Mouse (Mus musculus): Measurements from ENCODE around the gene Pola2.

Gene Pola2

DNA sequence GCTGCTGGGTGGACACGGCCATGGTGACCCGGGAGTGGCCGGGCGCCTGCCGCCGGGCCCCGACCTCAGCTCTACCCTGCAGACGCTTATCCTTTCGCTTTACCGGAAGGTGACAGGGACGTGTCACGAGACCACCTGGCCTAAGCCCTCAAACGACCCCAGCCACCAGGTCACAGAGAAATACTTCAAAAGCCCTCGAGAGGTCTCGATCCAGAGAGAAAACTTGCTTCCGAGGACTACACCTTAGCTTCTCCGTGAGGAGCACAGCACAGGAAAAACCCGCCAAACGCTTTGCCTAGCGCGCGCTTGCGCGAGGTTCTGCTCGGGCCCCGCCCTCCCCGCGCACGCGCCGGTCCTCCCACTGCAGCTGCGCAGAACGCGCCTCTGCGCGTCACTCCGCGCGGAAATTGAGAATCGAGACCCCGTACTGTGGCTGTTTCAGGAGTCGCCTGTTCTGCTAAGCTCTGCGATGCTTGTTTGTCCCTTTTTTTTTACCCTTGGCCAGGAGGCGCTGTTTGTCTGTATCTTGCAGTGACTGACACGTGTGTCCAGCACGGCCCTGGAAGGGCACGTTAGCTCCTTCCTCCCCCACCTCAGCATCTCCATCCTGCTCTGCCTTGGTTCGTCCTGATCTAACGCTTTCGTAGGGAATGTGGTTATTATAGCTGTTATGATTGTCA lies at the start of gene Pola2:
Gene Pola2, minus strand, starts transcription at position 320 of the 680 bp plus-strand sequence.
- DNase-seq (ENCODE audit: extremely low spot score, low spot score), result peak; percentile 89

DNA sequence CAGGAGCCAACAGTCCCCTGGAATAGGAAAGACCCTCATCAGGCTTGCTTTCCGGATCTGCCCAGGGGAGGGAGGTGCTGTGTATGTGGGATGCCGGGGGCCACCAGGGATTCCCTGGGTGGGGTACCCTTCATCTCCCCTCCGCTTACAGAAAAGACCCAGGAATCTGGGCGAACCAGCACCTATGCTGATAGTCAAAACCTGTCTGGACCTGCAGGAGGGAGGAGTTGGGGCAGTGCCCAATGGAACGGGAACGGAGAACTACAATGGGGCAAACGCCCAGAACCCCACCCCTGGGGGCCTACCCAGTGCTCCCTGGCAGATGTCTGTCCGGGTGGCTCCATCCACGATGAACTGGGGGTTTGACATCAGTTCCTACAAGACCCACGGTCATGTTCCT lies 49.7 kb upstream of the Pola2 start:
- DNase-seq (ENCODE audit: extremely low spot score, low spot score), result no peak

DNA sequence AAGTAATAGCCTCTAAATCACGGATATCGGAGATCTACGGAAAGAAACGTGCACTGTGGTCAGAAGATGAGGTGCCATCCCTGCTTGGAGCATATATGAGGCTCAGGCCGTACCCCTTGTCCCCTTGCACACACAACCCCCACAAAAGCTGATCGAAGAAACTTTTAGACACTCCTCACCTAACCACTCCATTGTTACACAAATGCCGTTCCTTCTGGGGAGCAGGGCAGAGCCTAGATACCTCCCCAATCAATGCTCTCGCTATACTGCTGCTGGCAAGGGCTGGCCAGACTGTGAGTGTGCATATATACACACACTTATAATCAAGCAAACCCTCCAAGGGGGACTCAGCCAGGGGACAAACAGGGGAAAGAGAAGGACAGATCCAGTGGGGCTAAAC lies 45.1 kb upstream of the Pola2 start:
- DNase-seq (ENCODE audit: extremely low spot score, low spot score), result no peak

DNA sequence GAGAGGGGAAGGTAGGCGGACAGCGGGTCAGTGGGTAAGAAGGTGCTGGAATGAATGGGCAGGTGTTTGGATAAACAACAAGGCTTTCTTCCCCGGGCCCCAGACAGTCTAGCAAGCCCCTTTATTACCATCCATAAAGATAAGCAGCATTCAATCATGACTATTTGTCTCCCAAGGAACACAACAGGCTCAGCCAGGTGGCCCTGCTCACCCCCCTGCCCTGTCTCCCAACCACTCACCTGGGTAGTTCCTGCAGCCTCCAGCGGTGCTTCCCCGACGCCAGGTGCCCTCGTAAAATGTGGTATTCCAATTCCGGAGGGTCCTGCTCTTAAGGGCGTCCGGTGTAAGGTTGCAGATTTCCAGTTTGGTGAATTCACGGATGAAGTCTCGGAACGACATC lies 43.0 kb upstream of the Pola2 start:
- no peak for DNase-seq (ENCODE audit: extremely low spot score, low spot score)

DNA sequence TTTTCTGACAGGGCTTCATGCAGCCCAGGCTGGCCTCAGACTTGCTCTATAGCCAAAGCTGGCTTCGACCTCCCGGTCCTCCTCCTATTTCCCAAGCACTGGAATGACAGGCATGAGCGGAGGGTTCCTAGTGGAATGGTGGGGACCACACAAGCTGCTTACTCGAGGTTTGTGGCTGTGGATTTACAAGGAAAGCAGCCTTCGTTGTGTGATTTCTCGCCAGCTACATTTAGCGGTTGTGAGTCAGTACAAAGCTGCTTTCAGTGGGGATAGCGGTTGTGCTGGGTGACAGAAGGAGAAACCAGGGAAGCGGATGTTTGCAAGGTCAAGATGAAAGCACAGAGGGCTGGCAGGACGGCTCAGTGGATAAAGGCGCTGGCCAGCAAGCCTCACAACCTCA lies 41.5 kb upstream of the Pola2 start:
- no peak for DNase-seq (ENCODE audit: extremely low spot score, low spot score)

DNA sequence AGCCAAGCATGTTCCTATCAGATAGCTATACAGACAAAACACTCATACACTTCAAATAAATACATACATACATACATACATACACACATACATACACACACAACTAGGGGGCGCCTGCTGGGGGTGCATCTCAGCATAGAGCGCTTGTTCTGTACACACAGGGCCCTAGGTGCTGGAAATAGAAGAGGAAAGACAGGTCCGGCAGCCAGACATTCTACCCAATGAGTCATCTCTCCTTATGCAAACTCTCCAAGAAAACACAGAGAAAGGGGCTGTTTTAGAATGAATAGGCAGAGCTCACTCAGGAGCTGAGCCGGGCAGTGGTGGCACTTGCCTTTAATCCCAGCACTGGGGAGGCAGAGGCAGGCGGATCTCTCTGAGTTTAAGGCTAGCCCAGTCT lies 36.0 kb upstream of the Pola2 start:
- no peak for DNase-seq (ENCODE audit: extremely low spot score, low spot score)

DNA sequence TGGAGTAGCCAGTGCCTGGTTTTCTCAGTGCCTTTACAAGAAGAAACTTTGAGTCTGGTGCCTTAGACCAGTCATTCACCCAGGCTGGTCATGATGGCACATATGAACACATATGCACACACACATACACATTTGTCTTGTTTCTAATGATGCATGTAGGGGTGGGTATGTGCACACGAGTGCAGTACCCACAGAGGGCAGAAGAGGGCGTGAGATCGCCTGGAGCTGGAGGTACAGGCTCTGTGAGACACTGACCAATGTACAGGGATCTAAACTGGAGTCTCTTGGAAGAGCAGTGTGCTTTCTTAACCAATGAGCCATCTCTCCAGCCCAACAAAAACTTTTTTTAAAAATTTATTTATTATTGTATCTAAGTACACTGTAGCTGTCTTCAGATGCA lies 34.2 kb upstream of the Pola2 start:
- DNase-seq (ENCODE audit: extremely low spot score, low spot score), result no peak

DNA sequence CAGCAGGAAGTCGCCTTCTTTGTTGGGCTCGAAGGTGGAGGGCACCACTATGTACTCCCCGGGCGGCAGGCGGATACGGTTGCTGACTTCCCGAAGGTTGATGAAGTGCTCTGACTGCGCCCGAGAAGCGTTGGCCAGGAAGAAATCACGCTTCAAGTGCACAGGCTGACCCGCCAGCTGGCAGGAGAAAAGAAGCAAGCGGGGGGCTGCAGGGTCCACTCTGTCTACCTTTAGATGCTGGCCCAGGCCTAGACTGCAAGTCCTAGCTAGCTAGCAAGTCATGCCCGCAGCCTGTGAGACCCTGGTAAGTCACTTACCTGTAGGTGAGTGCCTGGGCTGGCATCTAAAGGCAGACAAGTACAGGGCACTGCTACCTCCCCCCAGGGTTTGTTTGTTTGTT lies 30.7 kb upstream of the Pola2 start:
- DNase-seq (ENCODE audit: extremely low spot score, low spot score), result no peak

DNA sequence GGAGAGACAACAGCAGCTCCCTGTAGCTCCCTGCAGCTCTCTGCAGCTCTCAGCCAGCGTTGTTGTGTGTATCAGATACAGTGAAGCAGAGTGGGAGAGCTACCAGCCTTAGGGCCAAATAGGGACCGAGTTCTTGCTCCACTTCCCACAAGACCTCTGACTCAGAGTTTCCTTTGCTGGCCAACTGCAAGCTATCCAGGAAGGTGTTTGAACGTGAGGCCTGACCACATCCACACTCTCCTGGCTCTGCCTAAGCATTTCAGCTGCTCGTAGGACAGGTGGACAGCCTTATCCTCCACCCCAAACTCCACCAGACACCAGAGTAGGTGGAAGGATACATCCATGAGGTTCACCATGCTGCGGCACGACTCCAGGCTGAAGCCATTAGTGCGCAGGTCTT lies 28.0 kb upstream of the Pola2 start:
- no peak for DNase-seq (ENCODE audit: extremely low spot score, low spot score)

DNA sequence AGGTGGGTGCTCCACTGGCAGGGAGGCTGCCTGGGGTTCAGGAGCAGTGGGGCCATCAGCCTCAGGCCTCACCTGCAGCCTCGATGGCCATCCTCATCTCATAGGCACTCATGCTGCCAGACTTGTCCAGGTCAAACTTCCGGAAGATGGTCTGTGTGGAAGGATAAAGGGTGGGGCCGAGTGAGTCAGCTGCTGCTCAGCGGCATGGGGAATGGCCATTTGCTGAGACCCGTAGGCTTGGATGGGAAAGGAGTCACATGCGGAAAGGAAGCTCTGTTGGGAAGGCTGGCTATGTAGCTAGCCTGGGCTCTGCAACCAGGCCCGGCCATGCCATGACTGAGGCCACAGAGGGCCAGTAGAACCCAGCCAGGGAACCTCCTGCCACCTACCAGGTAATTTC lies 27.5 kb upstream of the Pola2 start:
- no peak for DNase-seq (ENCODE audit: extremely low spot score, low spot score)

DNA sequence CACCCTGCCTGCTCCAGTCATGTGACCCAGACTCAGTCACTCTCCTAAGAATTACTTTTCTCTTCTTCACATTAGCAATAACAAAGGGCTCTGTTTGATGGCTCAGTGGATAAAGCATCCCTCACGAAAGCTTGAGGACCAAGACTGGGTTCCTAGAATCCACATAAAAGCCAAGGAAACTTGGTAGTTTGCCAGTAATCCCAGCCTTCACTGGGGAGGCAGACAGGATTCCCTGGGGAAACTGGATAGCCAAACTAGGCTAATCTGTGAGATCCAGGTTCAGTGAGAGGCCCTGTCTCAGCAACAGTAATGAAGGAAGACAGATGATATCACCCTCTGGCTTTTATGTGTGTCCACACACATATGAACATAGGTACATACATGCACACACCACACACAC lies 26.9 kb upstream of the Pola2 start:
- no peak for DNase-seq (ENCODE audit: extremely low spot score, low spot score)

DNA sequence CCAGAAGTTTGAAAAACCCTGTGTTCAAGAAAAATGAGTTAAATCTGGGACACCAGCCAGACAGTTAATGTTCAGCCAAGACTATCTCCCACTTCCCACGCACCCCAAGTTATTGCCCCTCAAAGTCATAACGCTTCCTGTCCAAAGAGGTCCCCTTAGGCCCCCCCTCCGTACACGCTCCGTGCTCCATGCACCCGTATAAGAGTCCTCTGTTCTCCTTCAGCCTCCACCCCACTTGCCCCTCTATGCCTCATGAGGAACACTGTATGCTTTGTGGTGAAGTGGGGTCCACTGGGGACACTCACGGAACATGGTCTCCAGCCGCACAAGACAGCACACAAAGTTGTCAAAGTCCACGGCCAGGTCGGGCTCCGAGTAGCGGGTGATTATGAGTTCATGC lies 26.0 kb upstream of the Pola2 start:
- no peak for DNase-seq (ENCODE audit: extremely low spot score, low spot score)

DNA sequence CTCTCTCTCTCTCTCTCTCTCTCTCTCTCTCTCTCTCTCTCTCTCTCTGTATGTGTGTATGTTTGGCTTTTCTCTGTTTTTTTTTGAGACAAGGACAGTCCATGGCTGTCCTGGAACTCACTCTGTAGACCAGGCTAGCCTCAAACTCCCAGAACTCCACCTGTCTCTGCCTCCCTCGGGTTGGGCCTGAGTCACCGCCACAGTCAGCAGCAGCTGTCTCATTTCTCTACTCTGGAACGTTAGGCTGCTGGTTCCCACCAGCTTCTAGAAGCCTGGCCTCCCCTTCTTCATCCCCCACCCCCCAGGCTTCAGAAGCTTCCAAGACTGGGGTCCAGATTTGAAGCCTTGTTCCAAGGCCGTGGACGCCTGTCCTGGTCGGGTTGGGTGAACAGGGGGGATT lies 25.6 kb upstream of the Pola2 start:
- DNase-seq (ENCODE audit: extremely low spot score, low spot score), result no peak

DNA sequence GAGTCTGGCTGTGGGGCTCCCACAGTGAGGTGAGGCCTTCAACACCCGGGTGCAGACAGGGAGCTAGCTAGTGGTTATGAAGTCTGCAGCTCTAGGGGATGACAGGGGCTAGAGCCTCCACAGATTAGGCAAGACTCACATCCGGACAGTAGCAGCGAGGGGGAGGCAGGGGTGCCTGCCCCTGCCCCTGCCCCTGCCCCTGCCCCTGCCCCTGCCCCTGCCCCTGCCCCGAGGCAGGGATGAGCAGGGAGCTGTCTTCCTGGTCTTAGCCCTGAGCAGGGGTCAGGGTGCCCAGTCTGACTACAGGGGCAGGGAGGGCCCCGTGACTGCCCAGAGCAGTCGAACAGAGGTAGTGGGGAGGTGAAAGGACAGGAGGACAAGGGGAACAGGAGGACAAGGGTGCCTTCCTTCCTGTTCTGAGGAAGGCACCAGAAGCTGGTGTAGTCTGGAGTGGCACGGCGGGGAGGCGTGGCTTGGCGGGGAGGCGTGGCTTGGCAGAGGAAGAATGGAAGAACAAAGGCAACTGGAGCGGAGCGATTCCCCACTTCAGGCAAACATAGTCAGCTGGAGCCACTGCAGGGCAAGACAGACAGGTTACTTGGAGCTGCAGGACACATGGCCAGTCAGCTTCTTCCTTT lies 24.9 kb upstream of the Pola2 start:
- peak; percentile 74 for DNase-seq (ENCODE audit: extremely low spot score, low spot score)

DNA sequence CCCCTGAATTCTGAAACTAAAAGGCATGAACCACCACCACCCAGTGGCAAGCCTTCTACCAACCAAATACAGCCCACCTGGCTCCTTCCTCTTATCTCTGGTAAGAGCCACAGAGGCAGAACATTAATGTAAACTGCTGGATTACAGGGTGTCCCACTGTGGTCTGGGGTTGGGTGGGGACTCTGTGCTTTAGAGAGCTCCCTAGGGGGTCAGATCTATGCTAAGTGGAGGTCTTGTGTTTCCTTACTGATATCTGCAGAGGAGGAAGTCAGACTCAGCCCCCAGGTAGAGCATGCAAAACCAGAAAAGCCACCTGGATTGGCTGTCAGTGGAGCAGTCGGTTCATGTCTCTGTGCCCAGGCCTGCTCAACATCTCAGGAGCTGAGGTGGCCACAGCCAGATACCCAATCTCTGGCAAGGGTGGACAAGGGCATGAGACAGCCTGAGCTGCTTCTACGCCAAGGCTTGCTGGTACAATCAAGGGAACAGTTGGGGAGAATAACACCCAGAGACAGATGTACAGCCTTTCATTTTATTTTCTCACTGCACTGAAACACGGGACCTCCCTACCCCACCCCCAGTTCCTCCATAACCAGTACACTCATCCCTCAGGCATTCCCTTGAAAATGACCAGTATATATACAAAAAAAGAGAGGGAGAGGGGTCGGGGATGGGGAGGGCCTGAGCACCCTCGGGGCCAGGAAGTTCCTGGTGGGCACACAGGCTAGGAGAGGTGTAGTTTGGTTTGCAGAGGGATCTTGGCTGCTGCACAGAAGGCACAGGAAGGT lies 24.2 kb upstream of the Pola2 start:
- no peak for DNase-seq (ENCODE audit: extremely low spot score, low spot score)

DNA sequence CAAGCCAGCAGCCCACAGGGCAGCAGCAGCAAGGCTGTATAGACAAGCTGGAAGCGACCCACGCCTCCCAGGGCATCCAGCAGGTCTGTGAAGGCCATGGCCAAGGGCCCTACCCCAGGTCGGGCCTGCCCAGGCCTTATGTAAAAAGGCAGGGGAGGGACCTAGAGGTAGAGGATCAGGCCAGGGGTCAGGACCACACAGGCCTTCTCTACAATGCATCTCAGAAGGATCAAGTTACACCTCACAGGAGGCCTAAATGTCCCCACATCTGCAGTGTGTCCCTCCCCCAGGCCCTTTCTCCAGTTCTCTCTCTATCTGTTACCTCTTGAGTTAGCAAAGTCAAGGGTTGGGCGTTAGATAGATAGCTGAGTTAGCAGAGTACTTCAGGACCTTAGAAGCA lies 22.0 kb upstream of the Pola2 start, which contains the start of gene Slc22a20:
Gene Slc22a20, minus strand, starts transcription at position 101 of the 400 bp plus-strand sequence.
- DNase-seq (ENCODE audit: extremely low spot score, low spot score), result no peak

DNA sequence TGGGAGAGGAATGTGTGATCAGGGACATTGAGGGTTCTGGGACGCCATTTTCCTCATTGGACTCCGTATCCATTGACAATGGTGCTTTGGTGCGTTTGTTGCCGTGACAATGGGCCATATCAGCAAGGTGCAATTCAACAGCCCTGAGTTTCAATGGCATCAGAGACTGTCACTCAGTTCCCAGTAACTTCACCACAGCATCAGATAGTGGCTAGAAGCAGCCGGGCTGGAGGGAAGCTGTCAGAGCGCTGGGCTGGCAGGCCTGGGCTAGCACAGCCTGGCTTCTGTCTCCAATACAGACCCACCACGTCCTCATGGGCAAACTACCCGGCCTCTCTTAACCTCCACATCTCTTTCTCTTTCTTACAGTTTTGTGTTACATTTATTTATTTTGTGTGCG lies 16.5 kb upstream of the Pola2 start:
- no peak for DNase-seq (ENCODE audit: extremely low spot score, low spot score)

DNA sequence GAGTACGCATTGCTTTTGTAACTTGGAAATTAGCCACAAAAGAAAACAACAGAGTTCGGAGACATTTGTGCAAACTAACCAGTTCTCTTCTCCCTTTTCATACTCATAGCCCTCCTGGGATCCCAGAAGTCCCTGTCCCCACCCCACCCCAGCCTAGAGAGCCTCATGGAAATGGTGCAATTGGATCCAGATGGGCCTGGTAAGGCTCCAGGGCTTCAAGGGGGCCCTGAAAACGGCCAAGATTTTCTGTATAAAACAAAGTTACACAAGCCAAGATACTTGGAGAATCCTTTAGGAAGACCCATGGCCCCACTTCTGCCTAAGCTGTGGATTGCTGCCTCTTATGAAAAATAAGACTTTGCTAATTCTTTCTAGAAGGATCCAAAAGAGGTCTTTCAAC lies 13.7 kb upstream of the Pola2 start:
- DNase-seq (ENCODE audit: extremely low spot score, low spot score), result no peak

DNA sequence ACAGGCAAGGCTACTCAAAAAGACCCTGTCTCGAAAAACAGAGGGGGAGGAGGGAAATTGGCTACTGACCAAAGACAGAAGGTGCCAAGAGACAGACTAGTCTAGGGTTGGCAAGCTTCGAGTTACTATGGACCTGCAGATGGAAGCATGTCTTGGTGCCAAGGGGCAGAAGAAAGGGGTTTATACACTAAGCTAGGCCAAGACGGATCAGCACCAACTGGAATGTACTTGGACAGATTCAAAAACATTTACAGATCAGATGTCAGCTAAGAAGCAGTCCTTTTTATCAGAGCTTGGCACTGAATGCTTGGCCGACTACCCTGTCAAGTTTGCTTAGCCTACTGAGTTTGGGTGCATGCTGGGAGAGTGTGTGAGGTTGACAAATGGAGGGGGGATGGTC lies 11.7 kb upstream of the Pola2 start:
- no peak for DNase-seq (ENCODE audit: extremely low spot score, low spot score)

DNA sequence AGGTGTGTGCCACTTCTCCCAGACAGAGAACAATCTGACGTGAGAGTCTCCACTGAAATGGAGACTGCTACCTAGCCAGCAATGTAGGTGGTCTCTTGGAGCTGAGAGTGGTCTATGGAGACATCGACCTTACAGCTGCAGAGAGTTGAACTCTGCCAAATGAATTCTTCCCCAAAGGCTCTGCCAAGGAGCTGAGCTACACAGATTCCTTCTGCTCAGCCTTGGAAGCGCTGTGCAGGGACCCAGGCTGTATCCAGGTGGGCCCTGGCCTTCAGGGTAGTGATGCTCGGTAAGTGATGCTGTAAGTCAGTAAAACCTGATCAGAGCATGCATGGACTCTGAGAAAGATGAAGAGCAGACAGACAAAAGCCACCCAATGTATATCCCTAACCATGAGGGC lies 11.1 kb upstream of the Pola2 start:
- DNase-seq (ENCODE audit: extremely low spot score, low spot score), result no peak

DNA sequence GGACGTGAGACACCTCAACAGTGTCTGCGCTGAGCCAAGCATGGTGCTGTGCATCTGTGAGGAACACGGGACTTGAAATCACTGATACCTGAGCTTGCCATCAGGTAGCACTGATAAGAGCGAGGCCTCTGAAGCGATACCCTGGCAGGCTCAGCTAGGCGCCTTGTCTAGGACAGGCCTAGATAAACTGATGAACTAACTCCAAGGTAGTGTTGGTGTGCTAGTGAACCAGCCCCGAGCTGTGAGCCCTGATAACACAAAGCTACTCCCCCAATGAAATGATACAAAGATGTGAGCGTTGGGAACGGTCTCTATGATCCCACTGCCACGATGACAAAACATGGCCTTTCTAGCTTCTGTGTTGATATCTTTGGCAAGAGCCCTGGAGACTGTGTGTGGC lies 3.7 kb upstream of the Pola2 start:
- no peak for DNase-seq (ENCODE audit: extremely low spot score, low spot score)

DNA sequence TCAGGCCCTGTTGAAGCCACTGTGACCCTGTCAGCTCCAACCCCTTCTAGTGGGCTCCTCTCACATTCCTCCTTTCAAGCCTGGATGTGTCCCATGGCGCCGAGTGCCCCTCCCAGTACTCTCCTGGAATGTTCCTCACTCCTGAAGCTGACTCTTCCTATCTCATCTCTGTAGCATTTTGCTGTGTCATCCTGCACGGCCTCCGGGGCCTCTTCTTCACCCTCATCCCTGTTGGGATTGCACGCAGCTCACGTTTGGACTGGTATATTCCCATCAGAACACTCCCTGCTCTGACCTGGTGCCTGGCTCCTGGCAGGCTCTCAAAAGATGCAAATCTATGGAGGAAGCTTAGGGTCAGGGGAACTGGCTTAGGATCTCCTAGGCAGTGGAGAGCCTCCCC lies 2.8 kb upstream of the Pola2 start:
- DNase-seq (ENCODE audit: extremely low spot score, low spot score), result no peak

DNA sequence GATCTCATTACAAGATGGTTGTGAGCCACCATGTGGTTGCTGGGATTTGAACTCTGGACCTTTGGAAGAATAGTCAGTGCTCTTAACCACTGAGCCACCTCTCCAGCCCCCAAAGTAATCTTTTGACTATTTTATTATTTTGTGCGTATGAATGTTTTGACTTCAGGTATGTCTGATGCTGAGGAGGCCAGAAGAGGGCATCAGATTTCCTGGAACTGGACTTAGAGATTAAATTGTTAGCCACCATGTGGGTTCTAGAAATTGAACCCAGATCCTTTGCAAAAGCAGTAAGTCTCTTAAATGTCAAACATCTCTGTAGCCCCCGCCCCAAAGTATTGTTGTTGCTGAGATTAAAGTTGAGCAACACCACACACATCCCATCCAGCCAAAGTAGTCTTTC lies 1.9 kb upstream of the Pola2 start:
- no peak for DNase-seq (ENCODE audit: extremely low spot score, low spot score)
